Mouse (Mus musculus): Measurements from ENCODE around the gene Fancm. TPM values are rescaled to one million over a fixed set of nuclear protein-coding genes. Genes with fewer than 3 reads are reported as not detected.

The Fancm gene
- polyA plus RNA-seq, 1 experiment from 2014 or later = 8.3 TPM

GRCm38 (mm10) chr12:65065241-65065640 lies 10.2 kb upstream of the Fancm start:
- 87% methylated on average over 2 of the region's 2 CpGs for WGBS
- Histone ChIP-seq H3K4me3 (replicated peaks; ENCODE audit: low read depth, low read length) (no peak overlapping the region), H3K9me3 (ENCODE audit: control insufficient read depth, low read length) (no peaks in the 10 kb centered on the region), H3K4me2 (ENCODE audit: low read length) (no peak overlapping the region), H3K4me1 (ENCODE audit: control insufficient read depth, insufficient read depth, low read length) (no peaks in the 10 kb centered on the region), H3K27me3 (ENCODE audit: control insufficient read depth, insufficient read depth, low read length) (no peaks in the 10 kb centered on the region), H3K9ac (replicated peaks; ENCODE audit: low read length) (no peak overlapping the region), H3K36me3 (ENCODE audit: control insufficient read depth, insufficient read depth, low read length) (peaks cover 75% of the 10 kb centered on the region), H3K27ac (replicated peaks; ENCODE audit: low read depth, low read length) (no peak overlapping the region)
- ATAC-seq (ENCODE audit: low FRiP score, low TSS enrichment) (no peak), DNase-seq (no peak)

DNA sequence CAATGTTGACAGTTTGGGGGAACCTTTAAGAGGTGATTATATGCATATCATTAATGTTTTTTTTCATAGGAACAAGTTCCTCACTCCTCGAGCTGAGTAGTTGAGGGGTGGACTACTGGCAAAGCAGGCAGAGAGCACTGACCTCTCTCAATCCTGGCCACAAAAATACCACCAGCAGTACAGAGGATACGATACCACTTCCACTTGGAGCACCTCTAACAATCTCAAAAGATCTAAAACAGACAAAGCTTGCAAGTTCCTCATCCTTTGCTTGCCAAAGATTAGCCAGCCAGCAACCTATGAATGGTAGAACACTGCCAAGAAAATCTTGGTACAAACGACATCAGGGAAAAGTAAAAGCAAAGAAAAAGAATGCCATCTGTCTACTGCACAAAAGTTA lies 9.2 kb upstream of the Fancm start:
- H3K36me3 ChIP-seq (ENCODE audit: control insufficient read depth, insufficient read depth, low read length) = peaks cover 65% of the 10 kb centered on the region

DNA sequence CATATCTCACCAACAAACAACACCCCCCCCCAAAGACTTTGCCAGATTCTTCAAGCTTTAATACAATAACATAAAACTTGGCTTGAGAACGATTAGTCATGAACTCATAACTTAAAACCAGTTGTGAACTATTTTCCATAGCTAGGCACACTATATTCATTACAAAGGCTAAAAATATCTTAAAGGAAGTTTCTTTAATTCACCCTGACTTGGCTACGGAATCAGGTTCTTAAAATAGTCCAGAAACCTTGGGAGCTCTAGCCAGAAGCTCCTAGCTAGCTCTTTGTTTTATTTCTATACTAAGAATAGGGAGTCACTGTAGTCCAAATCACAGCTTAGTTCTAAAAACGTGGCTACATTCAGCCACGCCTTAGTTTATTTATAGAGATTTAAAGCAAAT lies 7.0 kb upstream of the Fancm start:
- 89% methylated on average over 4 of the region's 4 CpGs for WGBS
- DNase-seq (no peak), ATAC-seq (ENCODE audit: low FRiP score, low TSS enrichment) (no peak)
- no peaks in the 10 kb centered on the region for H3K9me3 ChIP-seq (ENCODE audit: control insufficient read depth, low read length)
- H3K36me3 ChIP-seq (ENCODE audit: control insufficient read depth, insufficient read depth, low read length) = peaks cover 49% of the 10 kb centered on the region
- no peaks in the 10 kb centered on the region for H3K4me1 ChIP-seq (ENCODE audit: control insufficient read depth, insufficient read depth, low read length)
- no peak overlapping the region for H3K4me3 ChIP-seq (replicated peaks; ENCODE audit: low read depth, low read length)
- no peak overlapping the region for H3K4me2 ChIP-seq (ENCODE audit: low read length)
- H3K9ac ChIP-seq (replicated peaks; ENCODE audit: low read length) = no peak overlapping the region
- H3K27me3 ChIP-seq (ENCODE audit: control insufficient read depth, insufficient read depth, low read length) = no peaks in the 10 kb centered on the region
- H3K27ac ChIP-seq (replicated peaks; ENCODE audit: low read depth, low read length) = no peak overlapping the region

More for the DNA sequence above, 9.2 kb upstream of the Fancm start:
- Histone ChIP-seq H3K4me2 (ENCODE audit: low read length) (no peak overlapping the region), H3K27me3 (ENCODE audit: control insufficient read depth, insufficient read depth, low read length) (no peaks in the 10 kb centered on the region), H3K4me1 (ENCODE audit: control insufficient read depth, insufficient read depth, low read length) (no peaks in the 10 kb centered on the region), H3K27ac (replicated peaks; ENCODE audit: low read depth, low read length) (no peak overlapping the region), H3K4me3 (replicated peaks; ENCODE audit: low read depth, low read length) (no peak overlapping the region), H3K9me3 (ENCODE audit: control insufficient read depth, low read length) (no peaks in the 10 kb centered on the region), H3K9ac (replicated peaks; ENCODE audit: low read length) (no peak overlapping the region)
- no peak for ATAC-seq (ENCODE audit: low FRiP score, low TSS enrichment)
- DNase-seq = no peak
- 78% methylated on average over 3 of the region's 3 CpGs for WGBS

DNA sequence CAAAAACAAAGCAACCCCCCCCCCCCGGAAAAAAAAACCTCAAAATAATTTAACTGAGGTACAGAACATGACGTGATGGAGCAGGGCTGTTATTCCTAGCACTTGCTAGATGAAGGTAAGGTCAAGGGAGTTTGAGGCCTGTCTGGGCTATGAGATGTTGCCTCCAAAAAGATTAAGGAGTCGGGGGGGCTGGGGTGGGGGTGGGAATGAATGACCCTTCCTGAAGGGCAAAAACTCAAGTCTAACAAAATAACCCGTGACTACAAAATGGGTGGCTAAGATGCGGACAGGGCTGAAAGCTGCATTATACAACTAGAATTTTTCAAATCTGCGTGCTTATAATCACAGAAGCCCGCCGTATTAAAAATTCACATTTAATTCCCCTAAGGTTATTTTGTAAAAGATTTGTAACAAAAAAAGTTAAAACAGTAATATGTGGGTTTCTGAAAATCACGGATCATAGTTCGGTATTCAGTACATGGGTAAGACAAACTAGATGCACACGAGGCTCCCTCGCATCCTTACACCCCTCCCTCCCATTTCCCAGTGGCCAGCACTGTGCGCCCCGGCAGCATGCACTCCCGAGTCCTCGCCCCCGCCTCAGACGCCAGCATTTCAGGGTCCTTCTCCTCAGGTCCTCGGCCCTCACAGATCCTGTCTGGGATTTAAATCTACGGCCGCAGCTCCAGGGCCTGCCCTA lies 2.3 kb upstream of the Fancm start:
- Histone ChIP-seq H3K27ac (replicated peaks; ENCODE audit: low read depth, low read length) (peak overlapping the region; percentile 94), H3K36me3 (ENCODE audit: control insufficient read depth, insufficient read depth, low read length) (peaks cover 12% of the 10 kb centered on the region), H3K4me3 (replicated peaks; ENCODE audit: low read depth, low read length) (peak overlapping the region; percentile 85), H3K9ac (replicated peaks; ENCODE audit: low read length) (peak overlapping the region; percentile 89), H3K9me3 (ENCODE audit: control insufficient read depth, low read length) (no peaks in the 10 kb centered on the region), H3K4me1 (ENCODE audit: control insufficient read depth, insufficient read depth, low read length) (peaks cover 29% of the 10 kb centered on the region), H3K27me3 (ENCODE audit: control insufficient read depth, insufficient read depth, low read length) (no peaks in the 10 kb centered on the region), H3K4me2 (ENCODE audit: low read length) (peak overlapping the region; percentile 89)
- ATAC-seq (ENCODE audit: low FRiP score, low TSS enrichment) (peak; percentile 75), DNase-seq (no peak)
- WGBS = 4% methylated on average over 21 of the region's 21 CpGs

DNA sequence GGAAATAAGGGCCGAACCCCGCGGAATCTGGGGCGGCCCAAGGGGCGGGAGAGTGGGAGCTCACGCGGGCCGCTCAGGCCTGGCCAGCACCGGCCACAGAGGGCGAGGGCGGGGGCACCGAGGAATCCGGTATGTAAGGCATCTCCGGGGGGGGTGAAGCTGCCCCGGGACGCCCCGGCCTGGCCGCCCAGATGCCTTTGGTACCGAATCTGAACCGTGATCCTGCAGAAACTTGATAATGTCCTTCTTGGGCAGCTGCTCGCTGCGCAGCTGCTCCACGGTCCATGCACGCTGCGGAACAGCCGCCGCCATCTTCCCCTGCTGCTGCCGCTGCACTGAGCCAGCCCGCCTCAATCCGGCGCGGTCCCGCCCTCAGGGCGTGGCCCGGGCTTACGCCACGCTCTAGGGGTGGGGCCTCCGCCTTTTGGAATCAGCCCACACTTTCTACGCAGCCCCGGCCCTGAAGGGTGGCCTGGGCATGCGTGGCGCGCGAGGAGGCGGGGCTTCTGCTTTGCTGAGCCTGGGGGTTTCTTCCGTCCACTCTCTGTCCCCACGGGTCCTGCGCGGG lies 1.7 kb upstream of the Fancm start, which contains the start of gene Fkbp3:
Gene Fkbp3 (minus strand): TSS at position 397 of the 568 bp plus-strand sequence.
- DNase-seq (peak; percentile 100), ATAC-seq (ENCODE audit: low FRiP score, low TSS enrichment) (peak; percentile 99)
- Histone ChIP-seq H3K4me1 (ENCODE audit: control insufficient read depth, insufficient read depth, low read length) (peaks cover 29% of the 10 kb centered on the region), H3K4me2 (ENCODE audit: low read length) (peak within 1 kb of the TSS; percentile 89), H3K27me3 (ENCODE audit: control insufficient read depth, insufficient read depth, low read length) (no peaks in the 10 kb centered on the region), H3K27ac (replicated peaks; ENCODE audit: low read depth, low read length) (peak within 1 kb of the TSS; percentile 94), H3K36me3 (ENCODE audit: control insufficient read depth, insufficient read depth, low read length) (peaks cover 6% of the 10 kb centered on the region), H3K9ac (replicated peaks; ENCODE audit: low read length) (peak within 1 kb of the TSS; percentile 89), H3K9me3 (ENCODE audit: control insufficient read depth, low read length) (no peaks in the 10 kb centered on the region), H3K4me3 (replicated peaks; ENCODE audit: low read depth, low read length) (peak within 1 kb of the TSS; percentile 85)
- WGBS = under 1% methylated on average over 49 of the region's 49 CpGs

GRCm38 (mm10) chr12:65074651-65075050 lies 752 bp upstream of the Fancm start:
- ATAC-seq (ENCODE audit: low FRiP score, low TSS enrichment) (no peak), DNase-seq (no peak)
- peak overlapping the region; percentile 94; the same call in 1 of the 2 replicates for H3K27ac ChIP-seq (replicated peaks; ENCODE audit: low read depth, low read length)
- H3K9ac ChIP-seq (replicated peaks; ENCODE audit: low read length) = no peak overlapping the region; the same call in none of the 2 replicates
- peak overlapping the region; percentile 89 for H3K4me2 ChIP-seq (ENCODE audit: low read length)
- H3K36me3 ChIP-seq (ENCODE audit: control insufficient read depth, insufficient read depth, low read length) = no peaks in the 10 kb centered on the region; the same call in 1 of the 2 replicates
- 41% methylated on average over 7 of the region's 7 CpGs for WGBS
- no peaks in the 10 kb centered on the region for H3K9me3 ChIP-seq (ENCODE audit: control insufficient read depth, low read length)
- no peaks in the 10 kb centered on the region for H3K27me3 ChIP-seq (ENCODE audit: control insufficient read depth, insufficient read depth, low read length)
- H3K4me1 ChIP-seq (ENCODE audit: control insufficient read depth, insufficient read depth, low read length) = peaks cover 29% of the 10 kb centered on the region
- peak overlapping the region; percentile 85 for H3K4me3 ChIP-seq (replicated peaks; ENCODE audit: low read depth, low read length)

- peak overlapping the region; percentile 78 for H3K27ac ChIP-seq (replicated peaks; ENCODE audit: low read depth, low read length)
- H3K36me3 ChIP-seq (ENCODE audit: control insufficient read depth, insufficient read depth, low read length) = peaks cover 4% of the 10 kb centered on the region; the same call in 1 of the 2 replicates
- H3K4me3 ChIP-seq (replicated peaks; ENCODE audit: low read depth, low read length) = peak overlapping the region; percentile 85
- H3K9ac ChIP-seq (replicated peaks; ENCODE audit: low read length) = peak overlapping the region; percentile 69
- H3K27me3 ChIP-seq (ENCODE audit: control insufficient read depth, insufficient read depth, low read length) = no peaks in the 10 kb centered on the region
- peak; percentile 3; the same call in 1 of the 2 replicates for ATAC-seq (ENCODE audit: low FRiP score, low TSS enrichment)
- H3K4me1 ChIP-seq (ENCODE audit: control insufficient read depth, insufficient read depth, low read length) = peaks cover 29% of the 10 kb centered on the region
- DNase-seq = no peak
- H3K9me3 ChIP-seq (ENCODE audit: control insufficient read depth, low read length) = no peaks in the 10 kb centered on the region
- under 1% methylated on average over 41 of the region's 41 CpGs for WGBS
- H3K4me2 ChIP-seq (ENCODE audit: low read length) = peak overlapping the region; percentile 89
These were observed 419 bp downstream of the Fancm start for GRCm38 (mm10) chr12:65075733-65076310.

GRCm38 (mm10) chr12:65076906-65077305 lies 1.5 kb downstream of the Fancm start:
- Histone ChIP-seq H3K9ac (replicated peaks; ENCODE audit: low read length) (0 out of 2 replicates have a peak overlapping the region, but pooled peaks have one; percentile 16), H3K4me3 (replicated peaks; ENCODE audit: low read depth, low read length) (peak overlapping the region; percentile 85; the same call in 1 of the 2 replicates), H3K9me3 (ENCODE audit: control insufficient read depth, low read length) (no peaks in the 10 kb centered on the region), H3K4me1 (ENCODE audit: control insufficient read depth, insufficient read depth, low read length) (peaks cover 29% of the 10 kb centered on the region), H3K4me2 (ENCODE audit: low read length) (peak overlapping the region; percentile 89), H3K36me3 (ENCODE audit: control insufficient read depth, insufficient read depth, low read length) (peaks cover 4% of the 10 kb centered on the region; the same call in 1 of the 2 replicates), H3K27me3 (ENCODE audit: control insufficient read depth, insufficient read depth, low read length) (no peaks in the 10 kb centered on the region), H3K27ac (replicated peaks; ENCODE audit: low read depth, low read length) (no peak overlapping the region)
- WGBS = 82% methylated on average over 9 of the region's 9 CpGs
- DNase-seq (no peak), ATAC-seq (ENCODE audit: low FRiP score, low TSS enrichment) (no peak)
